ENCODE assay signal across 7 mouse cellular contexts in genomic region chr9:44708429-44708765, GRCm38 (mm10). TPM values are rescaled to one million over a fixed set of nuclear protein-coding genes. Genes with fewer than 3 reads are reported as not detected.
DNase-seq lines count a peak whose midpoint lies in the region; ATAC-seq lines count a peak whose summit lies in the region.

No protein-coding gene starts in this region.

- 5% methylated on average over 22 of the region's 24 CpGs for WGBS in intestine, embryonic 15.5 days
- 5% methylated on average over 23 of the region's 24 CpGs for WGBS in liver, embryonic 16.5 days (ENCODE audit: insufficient replicate concordance)
- 4% methylated on average over 22 of the region's 24 CpGs for WGBS in neural tube, embryonic 13.5 days

- no peaks in the 10 kb centered on the region for H3K27me3 ChIP-seq in intestine, embryonic 15.5 days (replicated peaks)
- H3K27me3 ChIP-seq in liver, embryonic 16.5 days (ENCODE audit: control insufficient read depth, insufficient read depth, low read depth, low read length): no peaks in the 10 kb centered on the region
- H3K27me3 ChIP-seq in neural tube, embryonic 13.5 days: no peaks in the 10 kb centered on the region

- DNase-seq in WW6 (ENCODE audit: low read depth, low spot score): peak; percentile 43
- peak; percentile 82 for DNase-seq in embryo, embryonic 11 days
- peak; percentile 82 for DNase-seq in thymus, postnatal 4 days

- peak overlapping the region; percentile 57; the same call in 1 of the 2 replicates for H3K27ac ChIP-seq in intestine, embryonic 15.5 days
- no peak overlapping the region for H3K27ac ChIP-seq in liver, embryonic 16.5 days (ENCODE audit: low read length)
- no peak overlapping the region for H3K27ac ChIP-seq in neural tube, embryonic 13.5 days (replicated peaks)

- no peaks in the 10 kb centered on the region; the same call in 1 of the 2 replicates for H3K36me3 ChIP-seq in intestine, embryonic 15.5 days
- no peaks in the 10 kb centered on the region for H3K36me3 ChIP-seq in liver, embryonic 16.5 days (ENCODE audit: control insufficient read depth, insufficient read depth)
- H3K36me3 ChIP-seq in neural tube, embryonic 13.5 days: peaks cover 86% of the 10 kb centered on the region

- H3K4me1 ChIP-seq in intestine, embryonic 15.5 days (replicated peaks): peaks cover 28% of the 10 kb centered on the region
- H3K4me1 ChIP-seq in liver, embryonic 16.5 days (ENCODE audit: control insufficient read depth, low read depth, low read length): peaks cover 7% of the 10 kb centered on the region
- H3K4me1 ChIP-seq in neural tube, embryonic 13.5 days (replicated peaks): peaks cover 31% of the 10 kb centered on the region

- peak overlapping the region; percentile 44 for H3K4me3 ChIP-seq in intestine, embryonic 15.5 days (replicated peaks)
- H3K4me3 ChIP-seq in liver, embryonic 16.5 days (ENCODE audit: low read depth, low read length): peak overlapping the region; percentile 26
- H3K4me3 ChIP-seq in neural tube, embryonic 13.5 days: peak overlapping the region; percentile 27

- peak; percentile 77 for ATAC-seq in granulocyte monocyte progenitor cell, adult 5-6 weeks (replicated peaks; ENCODE audit: poor library complexity, severe bottlenecking)
- ATAC-seq in intestine, embryonic 15.5 days: peak; percentile 90
- peak; percentile 74 for ATAC-seq in liver, embryonic 16.5 days (ENCODE audit: low read depth)
- ATAC-seq in neural tube, embryonic 13.5 days (ENCODE audit: low read depth): peak; percentile 79

- H3K4me2 ChIP-seq in intestine, embryonic 15.5 days (replicated peaks): peak overlapping the region; percentile 88
- peak overlapping the region; percentile 56 for H3K4me2 ChIP-seq in liver, embryonic 16.5 days (ENCODE audit: low read depth, low read length)
- peak overlapping the region; percentile 54 for H3K4me2 ChIP-seq in neural tube, embryonic 13.5 days

- H3K9ac ChIP-seq in intestine, embryonic 15.5 days: peak overlapping the region; percentile 45
- no peak overlapping the region for H3K9ac ChIP-seq in liver, embryonic 16.5 days (ENCODE audit: low read depth, low read length)
- peak overlapping the region; percentile 55; the same call in 1 of the 2 replicates for H3K9ac ChIP-seq in neural tube, embryonic 13.5 days

- H3K9me3 ChIP-seq in intestine, embryonic 15.5 days: no peaks in the 10 kb centered on the region
- no peaks in the 10 kb centered on the region for H3K9me3 ChIP-seq in liver, embryonic 16.5 days (replicated peaks; ENCODE audit: control insufficient read depth, low read length)
- H3K9me3 ChIP-seq in neural tube, embryonic 13.5 days: no peaks in the 10 kb centered on the region

RNA-seq across cellular contexts. Expression of gene Phldb1, which starts 26.6 kb away (rescaled TPM):
- 2.5 and 3.6 TPM in 2 replicates for total RNA-seq in granulocyte monocyte progenitor cell, adult 5-6 weeks (2014; fragmentation: Nextera tagmentation)
- total RNA-seq in granulocyte monocyte progenitor cell, adult 5-6 weeks (2017): 1.0 and 3.1 TPM in 2 replicates
- 17.6 and 18.9 TPM in 2 replicates for polyA plus RNA-seq in intestine, embryonic 15.5 days (2015; fragmentation: Nextera tagmentation; extraction: Ambion mirVana)
- polyA plus RNA-seq in liver, embryonic 16.5 days (2015; fragmentation: Nextera tagmentation; extraction: Ambion mirVana): 2.2 and 2.3 TPM in 2 replicates
- polyA plus RNA-seq in neural tube, embryonic 13.5 days (2015; fragmentation: Nextera tagmentation; extraction: Ambion mirVana): 42.5 and 43.7 TPM in 2 replicates

RNA-seq across cellular contexts. Expression of gene Treh, which starts 35.4 kb away (rescaled TPM):
- not detected in 2 replicates for total RNA-seq in granulocyte monocyte progenitor cell, adult 5-6 weeks (2014; fragmentation: Nextera tagmentation)
- not detected in 2 replicates for total RNA-seq in granulocyte monocyte progenitor cell, adult 5-6 weeks (2017)
- not detected in 2 replicates for polyA plus RNA-seq in intestine, embryonic 15.5 days (2015; fragmentation: Nextera tagmentation; extraction: Ambion mirVana)
- not detected in 2 replicates for polyA plus RNA-seq in liver, embryonic 16.5 days (2015; fragmentation: Nextera tagmentation; extraction: Ambion mirVana)
- polyA plus RNA-seq in neural tube, embryonic 13.5 days (2015; fragmentation: Nextera tagmentation; extraction: Ambion mirVana): not detected in 2 replicates

RNA-seq across cellular contexts. Expression of gene Arcn1, which starts 59.2 kb away (rescaled TPM):
- 133 and 158 TPM in 2 replicates for total RNA-seq in granulocyte monocyte progenitor cell, adult 5-6 weeks (2014; fragmentation: Nextera tagmentation)
- 201 and 229 TPM in 2 replicates for total RNA-seq in granulocyte monocyte progenitor cell, adult 5-6 weeks (2017)
- polyA plus RNA-seq in intestine, embryonic 15.5 days (2015; fragmentation: Nextera tagmentation; extraction: Ambion mirVana): 184 and 193 TPM in 2 replicates
- 92.8 and 95.6 TPM in 2 replicates for polyA plus RNA-seq in liver, embryonic 16.5 days (2015; fragmentation: Nextera tagmentation; extraction: Ambion mirVana)
- polyA plus RNA-seq in neural tube, embryonic 13.5 days (2015; fragmentation: Nextera tagmentation; extraction: Ambion mirVana): 147 and 168 TPM in 2 replicates

RNA-seq across cellular contexts. Expression of gene Ift46, which starts 59.3 kb away (rescaled TPM):
- total RNA-seq in granulocyte monocyte progenitor cell, adult 5-6 weeks (2014; fragmentation: Nextera tagmentation): 19.8 and 43.7 TPM in 2 replicates
- total RNA-seq in granulocyte monocyte progenitor cell, adult 5-6 weeks (2017): 32.7 and 39.6 TPM in 2 replicates
- 79.8 and 82.8 TPM in 2 replicates for polyA plus RNA-seq in intestine, embryonic 15.5 days (2015; fragmentation: Nextera tagmentation; extraction: Ambion mirVana)
- 20.6 and 21.0 TPM in 2 replicates for polyA plus RNA-seq in liver, embryonic 16.5 days (2015; fragmentation: Nextera tagmentation; extraction: Ambion mirVana)
- polyA plus RNA-seq in neural tube, embryonic 13.5 days (2015; fragmentation: Nextera tagmentation; extraction: Ambion mirVana): 172 and 174 TPM in 2 replicates
